Mouse (Mus musculus) ES-E14 (cell line): ENCODE data around the gene Hist2h2be. TPM values are rescaled to one million over a fixed set of nuclear protein-coding genes. Genes with fewer than 3 reads are reported as not detected.
A peak's percentile ranks its signal among the peaks of the same experiment; 100 is the strongest.

ENCODE experiments used
- DNase-seq: peaks from one replicate; pipeline ENCODE4 v3.0.0-alpha.2; 2013; ENCODE audit warnings: low read depth, low spot score
- H3K27ac ChIP-seq: 2 replicates; pipeline ENCODE4 v1.5.1; 2012; ENCODE audit warnings: low read depth, mild to moderate bottlenecking, low read length, moderate library complexity, mixed read lengths; ENCODE audit not compliant: poor library complexity, insufficient read depth, severe bottlenecking
- H3K36me3 ChIP-seq: 2 replicates; pipeline ENCODE4 v1.6.1; 2012; ENCODE audit warnings: mild to moderate bottlenecking, low read length, moderate library complexity, mixed read lengths; ENCODE audit not compliant: control insufficient read depth, poor library complexity, insufficient read depth, severe bottlenecking
- H3K4me1 ChIP-seq, 2 experiments: fragments of 150-350 bp in 1 of 2; sonication (generic) in 1 of 2; 2 replicates each; pipeline ENCODE4 v1.6.1; 2012; ENCODE audit warnings: low read length in 2 of 2, mild to moderate bottlenecking in 1 of 2, mixed read lengths in 1 of 2; ENCODE audit not compliant: control insufficient read depth in 2 of 2, insufficient read depth in 2 of 2, poor library complexity in 1 of 2
- H3K4me3 ChIP-seq, 2 experiments: fragments of 150-350 bp in 1 of 2; sonication (generic) in 1 of 2; 2 replicates each; pipeline ENCODE4 v1.5.1; 2012; ENCODE audit warnings: low read length in 2 of 2, low read depth in 1 of 2, mild to moderate bottlenecking in 1 of 2, mixed read lengths in 1 of 2; ENCODE audit not compliant: insufficient read depth in 1 of 2, poor library complexity in 1 of 2, severe bottlenecking in 1 of 2
- H3K9ac ChIP-seq: 2 replicates; pipeline ENCODE4 v1.6.1; 2012; ENCODE audit warnings: low read depth, mild to moderate bottlenecking, low read length, mixed read lengths; ENCODE audit not compliant: poor library complexity, insufficient read depth, severe bottlenecking
- H3K9me3 ChIP-seq: fragments of 150-350 bp; sonication (generic); 2 replicates; pipeline ENCODE4 v1.6.1; 2012; ENCODE audit warnings: low read depth, mild to moderate bottlenecking, low read length; ENCODE audit not compliant: control insufficient read depth, insufficient read depth
- CHD2 ChIP-seq: IDR thresholded peaks from 2 replicates; pipeline ENCODE4 v1.6.1; 2014; ENCODE audit warnings: mild to moderate bottlenecking, low read depth, low read length, inconsistent platforms
- HCFC1 ChIP-seq: IDR thresholded peaks from 2 replicates; pipeline ENCODE4 v1.6.1; 2012; ENCODE audit warnings: low read length, inconsistent platforms, borderline replicate concordance; ENCODE audit not compliant: insufficient read depth
- MAFK ChIP-seq: IDR thresholded peaks from 2 replicates; pipeline ENCODE4 v1.6.1; 2014; ENCODE audit warnings: mild to moderate bottlenecking, low read depth, low read length, inconsistent platforms; ENCODE audit not compliant: insufficient read depth
- ZC3H11A ChIP-seq: IDR thresholded peaks from 2 replicates; pipeline ENCODE4 v1.6.1; 2012; ENCODE audit warnings: low read depth, mild to moderate bottlenecking, inconsistent platforms, low read length, borderline replicate concordance
- ZNF384 ChIP-seq: IDR thresholded peaks from 2 replicates; pipeline ENCODE4 v1.6.1; 2012; ENCODE audit warnings: low read depth, low read length, inconsistent platforms
- in situ Hi-C, 2 experiments: fragments of 600-800 bp; cut with MboI; formaldehyde crosslinking; loops; one replicate each; pipeline ENCODE4 v1.15.1; 2025; ENCODE audit warnings: low sequenced_read_pairs in 2 of 2, inconsistent platforms in 1 of 2; ENCODE audit not compliant: unreplicated experiment in 2 of 2
- total RNA-seq: library from RNA; depleted of rRNA; stranded (reverse); fragments of 300-350 nt; gene quantifications from 2 replicates; pipeline ENCODE4 v1.2.3, GENCODE M21; 2012

The Hist2h2be gene
- total RNA-seq, 1 experiment, result 0.80 TPM

DNA sequence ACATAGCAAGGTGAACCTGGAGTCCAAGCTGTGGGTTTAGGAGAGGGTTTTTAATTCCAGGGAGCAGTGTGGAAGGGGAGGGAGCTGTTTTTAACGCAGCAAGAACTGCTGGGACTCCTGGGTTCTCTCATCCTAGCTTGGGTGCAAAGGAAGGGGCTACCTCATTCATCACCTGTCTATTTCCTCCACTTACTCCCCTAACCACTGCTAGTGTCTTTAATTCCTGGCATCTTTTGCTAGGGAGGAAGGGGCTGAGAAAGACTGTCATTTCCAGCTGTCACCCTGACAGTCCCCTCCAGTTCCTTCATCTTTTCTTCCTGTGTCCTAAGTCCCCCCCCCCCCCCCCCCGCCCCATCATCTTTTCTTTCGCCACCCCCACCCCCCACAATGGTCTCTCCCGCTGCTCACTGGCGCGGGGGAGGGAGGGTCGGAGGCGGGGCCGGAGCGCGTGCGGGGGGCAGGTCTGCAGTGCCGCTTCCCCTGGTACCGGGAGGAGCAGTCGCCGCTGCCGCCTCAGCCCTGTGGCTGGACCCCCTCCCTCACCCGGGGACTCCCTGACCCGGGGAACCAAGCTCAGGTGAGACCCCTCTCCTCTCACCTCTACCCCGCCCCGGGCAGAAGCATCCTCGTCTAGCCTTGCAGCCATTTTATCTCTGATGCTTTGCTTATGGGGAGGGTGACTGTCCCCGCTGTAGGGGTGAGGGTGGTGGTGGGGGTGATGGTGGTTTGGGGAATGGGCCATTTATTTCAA, 40.0 kb upstream of the Hist2h2be start, which contains the start of gene Sv2a:
Sv2a (plus strand) TSS at position 425 of the 751 bp plus-strand sequence.
- no peak for TF ChIP-seq MAFK
- TF ChIP-seq HCFC1, result no peak
- TF ChIP-seq ZC3H11A, result no peak
- no peak for TF ChIP-seq CHD2
- TF ChIP-seq ZNF384, result no peak
- no peaks in the 10 kb centered on the region for H3K9me3 ChIP-seq
- no peak for DNase-seq
- H3K27ac ChIP-seq, result no peak within 1 kb of the TSS
- in situ Hi-C loops, result no loop called here
- peak within 1 kb of the TSS; percentile 70 to 76 for H3K4me3 ChIP-seq
- H3K36me3 ChIP-seq, result peaks cover 16% of the 10 kb centered on the region
- H3K9ac ChIP-seq, result peak within 1 kb of the TSS; percentile 57; the same call in 1 of the 2 replicates
- peaks cover 4 to 23% of the 10 kb centered on the region in 2 experiments for H3K4me1 ChIP-seq

DNA sequence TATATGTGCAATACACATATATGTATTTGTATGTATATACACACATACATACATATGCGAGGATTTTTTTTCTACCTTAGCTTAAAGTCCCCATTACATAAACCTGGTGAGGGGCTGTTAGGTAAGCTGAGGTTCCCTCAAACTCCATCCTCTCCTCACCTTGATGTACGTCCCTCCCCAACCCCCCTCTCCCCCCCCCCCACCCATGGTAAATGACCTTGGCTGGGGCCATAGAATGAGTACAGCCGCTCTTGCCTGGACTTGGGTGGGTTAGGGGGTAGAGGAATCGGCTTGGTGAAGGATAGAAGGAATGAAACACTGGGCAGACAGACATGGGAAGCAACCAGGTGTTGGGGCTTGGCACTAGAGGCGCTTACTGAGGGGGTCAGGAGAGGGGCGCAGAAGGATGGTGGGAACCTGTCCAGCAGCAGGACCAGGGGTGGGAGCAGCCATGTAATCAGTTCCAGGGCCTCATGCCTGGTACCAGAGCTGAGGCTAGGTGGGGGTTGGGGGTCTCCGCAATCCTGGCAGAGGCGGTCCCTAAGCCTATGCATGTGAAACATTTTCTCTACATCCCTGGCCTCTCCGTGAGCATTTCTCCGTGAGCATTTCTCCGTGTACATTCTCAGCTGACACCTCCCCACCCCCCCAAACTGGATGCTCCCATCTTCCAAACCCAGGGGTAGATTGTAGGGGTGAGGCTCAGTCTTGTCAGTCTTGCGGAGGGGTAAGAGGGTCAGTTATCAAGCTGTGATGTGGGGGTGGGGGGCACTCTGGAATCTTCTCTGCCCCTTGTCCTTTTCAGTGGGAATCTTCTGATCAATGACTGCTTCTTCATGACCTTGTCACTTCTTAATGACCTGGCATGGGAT, 39.2 kb upstream of the Hist2h2be start:
- H3K36me3 ChIP-seq, result peaks cover 8% of the 10 kb centered on the region
- peaks cover 4 to 23% of the 10 kb centered on the region in 2 experiments for H3K4me1 ChIP-seq
- TF ChIP-seq MAFK (no peak), CHD2 (no peak), ZNF384 (no peak), ZC3H11A (no peak), HCFC1 (no peak)
- no peaks in the 10 kb centered on the region for H3K9me3 ChIP-seq
- no peak overlapping the region for H3K9ac ChIP-seq
- no peak for DNase-seq
- in situ Hi-C loops, result no loop called here
- no peak overlapping the region for H3K27ac ChIP-seq
- peak overlapping the region; percentile 70 to 76; a peak in 3 of 4 replicates for H3K4me3 ChIP-seq

DNA sequence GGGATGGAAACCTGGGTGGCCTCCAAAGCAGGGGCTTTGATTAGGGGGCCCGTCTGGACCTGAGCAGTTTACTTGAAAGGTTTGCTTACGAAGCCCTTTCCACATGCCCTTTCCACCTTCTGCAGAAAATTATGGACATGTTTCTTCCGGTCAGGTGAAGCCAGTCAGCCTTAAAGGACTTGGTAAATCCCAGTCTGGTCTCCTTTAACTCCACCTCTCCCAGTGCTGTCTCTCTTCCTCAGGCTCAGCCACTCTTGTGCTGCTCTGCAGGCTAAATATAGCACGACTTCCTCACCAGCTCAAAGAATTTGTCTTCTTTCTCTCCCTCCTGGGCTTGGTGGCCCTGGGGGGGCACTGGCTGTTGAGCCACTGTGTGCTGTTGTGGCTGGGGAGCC, 38.5 kb upstream of the Hist2h2be start:
- Histone ChIP-seq H3K9ac (no peak overlapping the region), H3K4me3 (no peak overlapping the region), H3K36me3 (peaks cover 6% of the 10 kb centered on the region), H3K9me3 (no peaks in the 10 kb centered on the region), H3K27ac (no peak overlapping the region), H3K4me1 (peaks cover 4 to 23% of the 10 kb centered on the region in 2 experiments)
- in situ Hi-C loops, result no loop called here
- no peak for DNase-seq
- no peak for TF ChIP-seq CHD2
- TF ChIP-seq HCFC1, result no peak
- no peak for TF ChIP-seq ZC3H11A
- TF ChIP-seq ZNF384, result no peak
- no peak for TF ChIP-seq MAFK

DNA sequence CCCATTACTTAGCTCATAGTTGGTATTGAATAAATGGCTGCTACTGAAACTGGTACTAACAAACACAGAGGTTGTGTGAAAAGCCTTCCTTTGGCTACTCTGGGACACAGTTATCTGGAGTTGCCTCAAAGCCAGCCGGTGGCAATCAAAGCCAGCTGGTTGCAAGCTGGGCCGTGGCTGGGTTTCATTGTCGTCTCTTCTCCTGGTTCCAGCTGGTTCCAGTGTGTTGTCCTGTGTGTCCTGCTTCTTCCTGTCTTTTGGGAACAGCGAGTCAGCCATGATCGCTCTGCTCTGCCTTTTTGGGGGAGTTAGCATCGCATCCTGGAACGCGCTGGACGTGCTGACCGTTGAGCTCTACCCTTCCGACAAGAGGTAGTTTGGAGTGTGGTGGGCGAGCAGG, 27.9 kb upstream of the Hist2h2be start:
- H3K9ac ChIP-seq, result no peak overlapping the region
- no peak for TF ChIP-seq HCFC1
- TF ChIP-seq MAFK, result no peak
- no peak for TF ChIP-seq CHD2
- TF ChIP-seq ZNF384, result no peak
- TF ChIP-seq ZC3H11A, result no peak
- H3K36me3 ChIP-seq, result no peaks in the 10 kb centered on the region
- DNase-seq, result no peak
- no peak overlapping the region for H3K27ac ChIP-seq
- peaks cover 0 to 3% of the 10 kb centered on the region in 2 experiments; a peak in 2 of 4 replicates for H3K4me1 ChIP-seq
- no peak overlapping the region for H3K4me3 ChIP-seq
- no peaks in the 10 kb centered on the region for H3K9me3 ChIP-seq
- in situ Hi-C loops, result no loop called here
